Mouse (Mus musculus) gastrocnemius, adult 18-20 months (tissue): ENCODE data around the gene Aif1l. TPM values are rescaled to one million over a fixed set of nuclear protein-coding genes. Genes with fewer than 3 reads are reported as not detected.

ENCODE experiments used
- DNase-seq: peaks from one replicate; pipeline ENCODE4 v3.0.0; 2021; ENCODE audit warnings: low spot score
- total RNA-seq, 2 experiments: library from RNA; stranded (reverse); gene quantifications; 2 replicates each; pipeline ENCODE4 v1.2.3; 2021

Aif1l gene
- total RNA-seq, 2 experiments from 2014 or later, result 2.9 to 3.3 TPM

GRCm38 (mm10) chr2:31952236-31952635, 2.3 kb downstream of the Aif1l start:
- no peak for DNase-seq

DNA sequence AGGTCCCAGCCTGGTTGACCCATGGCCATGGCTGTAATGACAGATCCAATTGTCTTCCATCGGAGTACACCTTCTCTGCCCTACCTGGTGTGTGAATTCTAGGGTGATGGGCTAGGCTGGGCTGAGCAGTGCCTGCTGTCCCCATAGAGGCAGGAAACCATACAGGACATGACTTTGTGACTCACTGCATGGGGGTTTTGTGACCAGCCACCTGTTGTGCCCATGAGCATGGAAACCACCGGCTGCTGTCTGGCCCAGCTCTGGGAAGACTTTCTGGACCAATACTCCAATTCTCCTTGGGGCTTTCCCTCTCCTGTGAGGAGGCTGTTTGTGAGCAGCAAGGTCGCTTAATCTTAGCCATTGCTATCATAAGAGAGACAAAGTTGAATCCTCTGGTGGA, 2.8 kb downstream of the Aif1l start:
- no peak for DNase-seq

DNA sequence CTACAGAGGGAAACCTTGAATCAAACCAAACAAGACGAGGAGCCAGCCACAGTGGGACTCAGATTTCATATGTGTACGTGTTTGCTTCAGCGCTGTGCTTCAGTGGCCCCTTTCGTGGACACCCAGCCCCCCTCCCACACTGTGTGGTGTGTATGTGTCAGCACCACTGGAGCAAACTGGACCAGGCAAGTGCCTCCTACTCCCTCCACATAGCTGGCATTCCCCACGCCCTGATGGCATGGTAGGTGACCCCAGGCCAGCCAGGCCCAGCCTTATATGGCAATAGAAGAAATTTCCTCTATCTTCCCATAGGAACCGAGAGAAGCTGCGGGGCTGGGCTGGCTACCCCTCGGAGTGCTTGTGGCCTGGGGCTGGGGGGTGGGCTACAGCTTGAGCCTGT, 3.7 kb downstream of the Aif1l start:
- DNase-seq, result no peak

- DNase-seq, result peak; percentile 19
Observed at GRCm38 (mm10) chr2:31954779-31955181, 4.8 kb downstream of the Aif1l start.

- no peak for DNase-seq
Observed at GRCm38 (mm10) chr2:31955686-31956085, 5.7 kb downstream of the Aif1l start.

- DNase-seq, result peak; percentile 19
Observed at GRCm38 (mm10) chr2:31957211-31957610, 7.3 kb downstream of the Aif1l start.

DNA sequence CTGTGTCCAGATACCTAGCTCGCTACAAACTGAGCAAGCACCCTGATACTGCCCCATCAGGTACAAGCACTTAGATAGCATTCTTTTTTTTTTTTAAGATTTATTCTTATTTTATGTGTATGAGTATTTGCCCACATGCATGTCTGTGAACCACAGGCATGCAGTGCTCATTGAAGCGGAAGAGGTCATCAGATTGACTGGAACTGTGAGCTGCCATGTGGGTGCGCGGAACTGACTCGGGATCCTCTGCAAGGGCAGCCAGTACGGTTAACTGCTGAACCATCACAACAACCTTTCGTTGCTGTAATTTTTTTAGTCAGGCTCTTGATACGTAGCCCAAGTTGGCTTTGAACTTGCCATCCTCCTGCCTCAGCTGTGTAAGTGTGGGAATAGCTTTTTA, 11.0 kb downstream of the Aif1l start:
- DNase-seq, result no peak

DNA sequence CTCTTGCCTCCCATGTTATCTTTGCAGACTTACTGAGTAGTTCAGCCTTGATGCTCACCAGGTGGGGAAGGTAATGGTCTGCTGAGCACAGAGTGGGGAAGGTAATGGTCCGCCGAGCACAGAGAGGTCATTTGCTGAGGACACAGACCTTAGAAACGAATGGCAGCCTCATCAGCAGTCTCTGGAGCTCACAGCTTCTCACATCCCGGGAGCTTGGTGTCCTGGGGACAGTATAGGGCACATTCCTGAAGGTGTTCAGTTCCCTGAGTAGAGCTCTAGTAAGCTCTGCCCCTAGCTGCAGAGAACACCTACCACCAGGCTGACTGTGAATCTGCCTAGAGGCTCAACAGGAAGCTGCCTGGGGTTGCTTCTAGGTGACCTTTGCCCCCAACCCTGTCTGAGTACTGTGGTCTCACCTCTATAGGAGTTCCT, 11.9 kb downstream of the Aif1l start:
- DNase-seq, result no peak

- no peak for DNase-seq
Observed at GRCm38 (mm10) chr2:31962501-31963224, 12.7 kb downstream of the Aif1l start.

GRCm38 (mm10) chr2:31963491-31963890, 13.6 kb downstream of the Aif1l start:
- DNase-seq, result no peak

DNA sequence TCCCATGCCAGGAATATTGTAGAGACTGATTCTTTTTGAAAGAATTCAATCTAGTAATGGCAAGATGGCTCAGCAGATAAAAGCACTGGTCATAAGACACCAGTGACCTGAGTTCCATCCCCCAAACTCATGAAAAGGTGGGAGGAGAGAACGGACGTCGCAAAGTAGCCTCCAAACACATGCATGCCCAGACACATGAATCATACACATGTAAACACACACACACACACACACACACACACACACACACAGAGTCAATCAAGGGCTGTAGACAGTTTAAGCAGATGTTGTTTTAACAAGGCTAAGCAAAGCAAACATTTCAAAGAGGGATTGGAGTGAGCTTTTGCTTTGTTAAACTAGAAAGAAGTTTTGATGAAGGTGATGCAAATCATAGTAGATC, 14.3 kb downstream of the Aif1l start:
- DNase-seq, result no peak

DNA sequence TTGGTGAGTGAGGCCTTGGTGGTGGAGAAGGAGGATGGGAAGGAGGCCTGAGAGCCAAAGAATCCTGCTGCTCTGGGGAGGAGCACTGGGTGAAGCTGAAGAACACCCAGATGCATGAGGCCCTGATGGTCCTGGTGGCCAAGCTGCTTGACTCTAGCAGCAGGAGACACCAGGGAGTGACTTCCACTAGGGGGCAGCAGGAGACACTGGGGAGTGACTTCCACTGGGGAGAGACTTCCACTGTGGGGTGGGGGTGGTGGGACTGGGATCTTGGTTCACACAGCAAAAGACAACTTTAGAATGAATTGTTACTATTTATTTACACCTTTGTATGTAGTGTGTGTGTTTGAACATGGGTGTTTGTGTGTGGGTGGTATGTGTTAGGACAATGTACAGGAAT, 15.2 kb downstream of the Aif1l start:
- peak; percentile 45 for DNase-seq

GRCm38 (mm10) chr2:31966801-31967200, 16.9 kb downstream of the Aif1l start:
- DNase-seq, result no peak

GRCm38 (mm10) chr2:31972589-31972988, 22.6 kb downstream of the Aif1l start:
- no peak for DNase-seq

DNA sequence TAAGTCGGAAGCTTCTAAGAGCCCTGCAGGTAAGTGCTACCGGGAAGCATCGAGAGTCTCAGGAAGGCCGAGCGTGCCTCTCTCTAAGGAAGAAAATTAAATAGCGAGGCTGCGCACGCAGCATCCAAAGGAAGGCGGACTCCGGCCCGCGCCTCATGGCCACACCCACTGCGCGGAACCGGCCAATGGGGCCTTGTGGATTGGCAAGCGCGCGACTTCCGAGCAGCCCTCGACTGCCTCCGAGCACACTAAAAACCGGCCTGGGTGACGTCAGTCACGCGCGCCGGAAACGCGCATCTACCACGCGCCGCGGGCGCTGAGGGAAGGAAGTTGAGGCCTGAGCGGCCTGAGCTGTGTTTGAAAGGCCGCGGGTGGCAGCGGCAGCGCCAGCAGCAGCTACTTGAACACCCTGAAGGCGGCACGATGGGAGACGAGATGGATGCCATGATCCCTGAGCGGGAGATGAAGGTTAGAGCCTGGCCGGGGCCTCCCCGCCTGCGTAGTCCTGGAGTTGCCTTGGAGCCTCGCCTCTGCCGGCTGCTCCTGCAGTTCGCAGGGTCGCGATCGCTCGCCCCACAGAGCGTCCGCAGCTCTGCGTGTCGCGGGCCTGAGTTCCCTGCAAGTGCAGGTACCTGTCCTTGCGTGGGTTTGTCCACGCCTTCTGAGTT, 24.3 kb downstream of the Aif1l start, which contains the start of gene Nup214:
Nup214 (plus strand) TSS at position 296 of the 668 bp plus-strand sequence.
- peak; percentile 98 for DNase-seq

GRCm38 (mm10) chr2:31974809-31975371, 25.0 kb downstream of the Aif1l start:
- no peak for DNase-seq

DNA sequence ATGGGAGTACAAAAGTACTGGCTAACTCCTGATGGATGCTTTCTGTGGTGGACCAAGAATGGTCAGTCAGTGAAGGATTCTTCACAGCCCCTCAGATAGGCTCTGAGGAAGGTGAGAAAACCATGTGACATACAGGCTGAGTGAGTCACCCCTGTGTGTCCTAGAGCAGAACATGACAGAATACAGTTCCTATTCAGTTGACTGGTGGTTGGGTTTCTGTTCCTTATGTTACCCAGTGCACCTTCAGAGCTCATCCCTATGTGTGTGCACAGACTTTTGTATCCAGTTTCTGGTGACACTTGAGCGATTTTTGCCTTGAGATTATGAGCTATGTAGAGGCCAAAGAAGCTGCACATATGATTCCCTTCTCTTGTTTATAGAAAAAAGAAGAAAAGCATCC, 37.8 kb downstream of the Aif1l start:
- DNase-seq, result no peak

DNA sequence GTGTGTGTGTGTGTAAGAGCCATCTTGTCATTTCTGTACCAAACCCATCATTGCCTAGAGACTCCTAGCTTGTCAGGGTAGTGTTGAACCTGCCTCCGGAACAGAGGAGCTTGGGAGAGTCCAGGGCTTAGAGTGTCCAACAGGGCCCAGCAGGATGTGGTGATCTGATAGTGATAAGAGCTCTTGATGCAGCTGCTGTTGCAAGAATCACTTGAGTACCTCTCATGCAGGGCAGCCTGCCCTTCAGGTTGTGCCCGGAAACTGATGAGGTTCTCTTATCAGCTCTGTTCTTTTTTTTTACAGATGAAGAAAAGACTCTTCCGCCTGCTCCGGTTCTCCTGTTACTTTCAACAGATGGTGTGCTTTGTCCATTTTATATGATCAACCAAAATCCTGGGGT, 41.0 kb downstream of the Aif1l start:
- DNase-seq, result no peak

- DNase-seq, result no peak
Observed at GRCm38 (mm10) chr2:31994896-31995295, 45.0 kb downstream of the Aif1l start.

DNA sequence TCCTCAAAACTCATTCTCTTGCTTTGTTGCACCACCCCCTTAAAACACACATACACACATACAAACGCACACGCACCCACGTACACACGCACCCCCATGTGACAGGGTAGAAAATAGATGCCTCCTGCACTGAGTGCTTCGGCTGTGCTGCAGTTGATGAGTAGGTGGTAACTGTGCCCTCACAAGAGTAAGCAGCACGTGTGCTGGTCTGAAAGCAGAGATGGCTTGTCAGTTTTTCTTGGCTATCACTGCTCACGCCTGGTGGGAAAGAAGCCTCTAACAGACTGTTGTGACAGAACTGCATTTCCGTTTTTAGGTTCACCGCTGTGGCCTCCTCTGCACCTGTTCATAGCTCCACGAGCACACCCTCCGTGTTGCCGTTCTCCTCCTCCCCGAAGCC, 46.1 kb downstream of the Aif1l start:
- no peak for DNase-seq

- no peak for DNase-seq
Observed at GRCm38 (mm10) chr2:31997539-31997938, 47.6 kb downstream of the Aif1l start.

DNA sequence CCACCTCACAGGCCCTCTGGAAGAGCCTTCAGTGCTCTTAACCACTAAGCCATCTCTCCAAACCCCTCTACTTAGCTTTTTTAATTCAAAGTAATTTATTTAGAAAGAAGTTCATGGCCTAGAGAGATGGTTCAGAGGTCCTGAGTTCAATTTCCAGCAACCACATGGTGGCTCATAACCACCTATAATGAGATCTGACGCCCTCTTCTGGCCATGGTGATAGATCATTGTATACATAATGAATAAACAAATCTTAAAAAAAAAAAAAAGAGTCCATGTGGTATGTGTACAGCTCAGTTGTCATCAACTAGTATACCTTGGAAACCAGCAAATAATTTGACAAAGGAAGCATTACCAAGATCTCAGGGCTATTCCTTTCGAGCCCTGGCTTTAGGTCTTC, 48.5 kb downstream of the Aif1l start:
- DNase-seq, result no peak

- DNase-seq, result no peak
Observed at GRCm38 (mm10) chr2:32008311-32008710, 58.4 kb downstream of the Aif1l start.
